Mouse (Mus musculus) CD4-positive naive resting alpha-beta T cell, adult 57 days (primary cell): ENCODE results near the gene Gm7971. TPM values are rescaled to one million over a fixed set of nuclear protein-coding genes. Genes with fewer than 3 reads are reported as not detected.

Experiments
- total RNA-seq: library from RNA; stranded (reverse); gene quantifications from one replicate; pipeline ENCODE4 v1.2.4, GENCODE M21; 2023

Gene Gm7971
- total RNA-seq: not detected

DNA sequence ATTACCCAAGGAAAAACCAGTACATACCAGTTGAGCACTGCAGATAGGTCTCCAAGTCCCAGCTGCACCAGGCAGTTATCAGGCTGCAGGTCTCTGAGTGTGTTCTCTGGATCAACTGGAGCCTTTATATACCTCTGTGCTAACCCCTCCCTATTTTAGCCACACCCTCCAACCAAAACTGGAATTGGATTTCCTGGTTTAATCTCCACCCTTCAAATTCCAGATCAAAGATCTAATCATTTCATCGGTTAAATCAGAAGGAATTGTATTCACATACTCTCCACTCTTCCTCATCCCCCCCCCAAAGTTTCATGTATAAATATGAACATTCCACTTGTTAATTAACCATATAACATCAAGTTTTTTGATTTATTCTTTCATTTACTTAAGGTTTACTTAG, at the start of gene Gm7971:
Gene Gm7971, minus strand, starts transcription at position 101 of the 400 bp plus-strand sequence.

Other genes with a start within 250 kb of the Gm7971 start
- not detected for gene D5Ertd577e, start 138.1 kb downstream of the Gm7971 start, total RNA-seq
- not detected for gene Gm3286, start 84.1 kb downstream of the Gm7971 start, total RNA-seq
- gene Gm7978, start 141.3 kb upstream of the Gm7971 start, total RNA-seq: not detected
- gene Gm7982, start 147.1 kb upstream of the Gm7971 start, total RNA-seq: not detected
- gene E330014E10Rik, start 181.1 kb upstream of the Gm7971 start, total RNA-seq: not detected